In the genomic region with DNA sequence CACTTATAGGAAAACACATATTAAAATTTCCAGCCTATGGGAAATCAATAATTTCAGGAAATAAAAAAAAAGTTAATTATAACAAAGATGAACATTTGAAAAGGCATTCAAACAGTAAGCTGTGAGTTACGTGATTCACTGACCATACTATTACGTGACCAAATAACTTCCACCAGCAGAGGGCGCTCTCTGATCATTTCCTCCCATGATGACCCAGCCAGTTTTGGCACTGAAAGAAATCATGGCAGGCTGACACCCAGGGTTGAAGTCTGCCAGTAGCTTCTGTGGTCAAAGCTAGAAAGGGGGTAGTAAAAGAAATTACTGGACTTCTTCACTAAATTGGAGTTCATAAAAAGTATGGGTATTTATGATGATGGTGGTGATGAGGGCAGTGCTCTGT, we compare ENCODE assay signal across 8 mouse cellular contexts. TPM values are rescaled to one million over a fixed set of nuclear protein-coding genes. Genes with fewer than 3 reads are reported as not detected.
A peak's percentile ranks its signal among the peaks of the same experiment; 100 is the strongest.
DNase-seq lines count a peak whose midpoint lies in the region; ATAC-seq and TF ChIP-seq lines count a peak whose summit lies in the region.
"Had no signal": no experiment of that assay in that cellular context is flagged by ENCODE, and none has a peak within 500 bp of the region (broad histone marks: within the 10 kb centered on the region; RNA-seq: fewer than 3 reads in every experiment).

No protein-coding gene starts in this region.

- no peak overlapping the region for H3K4me2 ChIP-seq in midbrain, embryonic 13.5 days (replicated peaks)
- H3K4me2 ChIP-seq: liver, embryonic 15.5 days had no signal

- WGBS in midbrain, embryonic 13.5 days, result 6% methylated on average over 3 of the region's 3 CpGs
- 14% methylated on average over 3 of the region's 3 CpGs for WGBS in spleen, adult 2 months

- no peak overlapping the region for H3K4me3 ChIP-seq in G1E (ENCODE audit: low read depth, low read length)
- no peak overlapping the region for H3K4me3 ChIP-seq in bone marrow macrophage, adult 2 months (ENCODE audit: insufficient read depth, low read length)
- no peak overlapping the region for H3K4me3 ChIP-seq in midbrain, embryonic 13.5 days (replicated peaks)
- H3K4me3 ChIP-seq in spleen, adult 2 months (ENCODE audit: extremely low read depth, insufficient read depth, insufficient read length), result no peak overlapping the region
- H3K4me3 ChIP-seq: liver, embryonic 15.5 days had no signal

- peaks cover 6% of the 10 kb centered on the region for H3K27me3 ChIP-seq in G1E (ENCODE audit: insufficient read depth, low read length)
- H3K27me3 ChIP-seq in midbrain, embryonic 13.5 days, result peaks cover 7% of the 10 kb centered on the region; the same call in 1 of the 2 replicates
- H3K27me3 ChIP-seq in spleen, adult 2 months (ENCODE audit: control insufficient read depth, insufficient read depth, low read length), result peaks cover 1% of the 10 kb centered on the region; the same call in 1 of the 2 replicates

- H3K9ac ChIP-seq in midbrain, embryonic 13.5 days (replicated peaks), result no peak overlapping the region
- H3K9ac ChIP-seq: liver, embryonic 15.5 days had no signal

- peaks cover 4% of the 10 kb centered on the region for H3K4me1 ChIP-seq in G1E (ENCODE audit: insufficient read depth, low read depth, low read length)
- peaks cover 2% of the 10 kb centered on the region; the same call in 1 of the 2 replicates for H3K4me1 ChIP-seq in bone marrow macrophage, adult 2 months (ENCODE audit: control insufficient read depth, insufficient read depth, low read length)
- peaks cover 13% of the 10 kb centered on the region for H3K4me1 ChIP-seq in midbrain, embryonic 13.5 days (replicated peaks)
- no peaks in the 10 kb centered on the region; the same call in 1 of the 2 replicates for H3K4me1 ChIP-seq in spleen, adult 2 months (ENCODE audit: control insufficient read depth, insufficient read depth, insufficient read length)
- H3K4me1 ChIP-seq: liver, embryonic 15.5 days had no signal

- peak; percentile 42; the same call in 1 of the 2 replicates for TF ChIP-seq CTCF in G1E (IDR thresholded peaks at IDR 0.05; ENCODE audit: low read depth, low read length)
- peak; percentile 47; the same call in 1 of the 2 replicates for TF ChIP-seq CTCF in bone marrow macrophage, adult 2 months (IDR thresholded peaks at IDR 0.05; ENCODE audit: low read depth, low read length)
- TF ChIP-seq CTCF in spleen, adult 2 months (IDR thresholded peaks at IDR 0.05; ENCODE audit: extremely low read depth, insufficient read depth, insufficient read length, insufficient replicate concordance), result peak; percentile 59; the same call in 1 of the 2 replicates

- no peak overlapping the region for H3K27ac ChIP-seq in bone marrow macrophage, adult 2 months (ENCODE audit: insufficient read depth, low read depth, low read length)
- no peak overlapping the region for H3K27ac ChIP-seq in midbrain, embryonic 13.5 days
- H3K27ac ChIP-seq in spleen, adult 2 months (ENCODE audit: insufficient read depth, low read length), result no peak overlapping the region
- H3K27ac ChIP-seq: liver, embryonic 15.5 days had no signal

- H3K36me3 ChIP-seq in G1E (replicated peaks), result no peaks in the 10 kb centered on the region
- H3K36me3 ChIP-seq in midbrain, embryonic 13.5 days, result no peaks in the 10 kb centered on the region
- H3K36me3 ChIP-seq in spleen, adult 2 months (ENCODE audit: control insufficient read depth, insufficient read depth, low read length), result no peaks in the 10 kb centered on the region
- H3K36me3 ChIP-seq: liver, embryonic 15.5 days had no signal

- no peaks in the 10 kb centered on the region for H3K9me3 ChIP-seq in G1E (replicated peaks)
- H3K9me3 ChIP-seq in midbrain, embryonic 13.5 days, result no peaks in the 10 kb centered on the region
- H3K9me3 ChIP-seq: liver, embryonic 15.5 days had no signal

- no peak for ATAC-seq in G1E (ENCODE audit: extremely low read depth, insufficient number of reproducible peaks, low FRiP score, poor library complexity, severe bottlenecking)
- ATAC-seq in midbrain, embryonic 13.5 days, result 0 out of 2 replicates have a peak, but pooled peaks have one; percentile 48

- intact Hi-C loops in heart, postnatal 36 days (cut with DNase I), result loop anchor here (1.0 to 2.0 kb wide), 2 partner anchors 94 to 283 kb away; no protein-coding TSS in a partner anchor

- no peak for TF ChIP-seq POLR2A in bone marrow macrophage, adult 2 months (IDR thresholded peaks at IDR 0.05; ENCODE audit: borderline replicate concordance, low read depth, low read length)
- no peak for TF ChIP-seq POLR2A in spleen, adult 2 months (IDR thresholded peaks at IDR 0.05; ENCODE audit: low read depth, low read length)

- peak; percentile 31 for DNase-seq in G1E (ENCODE audit: low spot score)
- DNase-seq in fibroblast of lung, adult 2 months (ENCODE audit: low read depth), result peak; percentile 49
- DNase-seq in heart, postnatal 36 days, result peak; percentile 79 to 88
- peak; percentile 63 for DNase-seq in left cerebral cortex, adult 11 months (ENCODE audit: low spot score)
- peak; percentile 53 to 71 for DNase-seq in spleen, adult 2 months (ENCODE audit: low read depth in 1 of 2, low spot score in 2 of 2)

RNA-seq across cellular contexts. Expression of a gene that starts 33.1 kb away (rescaled TPM):
- total RNA-seq in G1E (2014; fragmentation: Nextera tagmentation) (not detected in 2 replicates), G1E (2017) (0.06 TPM in 1 of 2 replicates, not detected in the other)
- polyA plus RNA-seq in G1E (2012), result not detected in 2 replicates
- polyA plus RNA-seq in bone marrow macrophage, adult 2 months (2012; ENCODE audit: insufficient read depth, insufficient read length, missing spikeins), result 0.21 TPM in 1 of 2 replicates, not detected in the other
- 10 to 100 TPM; 32.8 to 37.8 TPM for total RNA-seq in heart, postnatal 36 days (2021)
- 4.0 and 5.1 TPM in 2 replicates for polyA plus RNA-seq in midbrain, embryonic 13.5 days (2015; fragmentation: Nextera tagmentation; extraction: Ambion mirVana)
- 0.26 and 0.50 TPM in 2 replicates for polyA plus RNA-seq in spleen, adult 2 months (2012; rRNA removed)

Comparison
In these comparisons a context has a peak if more than half of its experiments do, and no peak if none do; other contexts are left out.
1. DNase-seq: peak in every context shown above with its lines; median percentile 84 in heart, postnatal 36 days; 63 in left cerebral cortex, adult 11 months; 62 in spleen, adult 2 months; 49 in fibroblast of lung, adult 2 months; 31 in G1E.